Mouse (Mus musculus): ENCODE data around the gene Olfr1170.

Gene Olfr1170

DNA sequence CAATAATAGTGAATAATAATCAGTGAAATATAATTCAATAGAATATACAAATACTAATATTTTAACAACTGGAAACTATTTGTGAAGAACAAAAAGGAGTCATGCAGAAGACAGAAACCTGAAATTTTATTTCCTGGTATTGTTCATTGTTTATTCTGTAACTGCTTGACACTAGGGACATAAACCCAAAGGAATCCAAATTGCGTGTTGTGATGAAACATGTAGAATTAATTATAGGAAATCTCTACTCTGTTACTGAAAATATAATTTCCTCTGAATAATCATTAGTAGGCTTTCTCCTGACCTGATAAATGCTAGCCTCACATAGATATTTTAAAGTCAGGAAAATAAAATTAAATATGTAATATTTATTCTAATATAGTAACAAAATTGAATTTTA is at the start of gene Olfr1170:
Gene Olfr1170, minus strand, starts transcription at position 101 of the 400 bp plus-strand sequence.
- DNase-seq (ENCODE audit: low read depth, low spot score): no peak

- no peak for DNase-seq (ENCODE audit: low read depth, low spot score)
Measured at GRCm38 (mm10) chr2:88220784-88221183, 7.3 kb downstream of the Olfr1170 start.

- DNase-seq (ENCODE audit: low read depth, low spot score): no peak
Measured at GRCm38 (mm10) chr2:88181580-88181979, 46.6 kb downstream of the Olfr1170 start, which contains the start of gene Olfr1168. TSS of gene Olfr1168 (plus strand) at chr2:88181880.

Measured in WW6 (cell line).